Mouse (Mus musculus) neutrophil, adult 83 days (primary cell): ENCODE data around the gene Avpr1b. TPM values are rescaled to one million over a fixed set of nuclear protein-coding genes. Genes with fewer than 3 reads are reported as not detected.

Experiments
- total RNA-seq, 2 experiments: library from RNA; stranded (reverse); gene quantifications; one replicate each; pipeline ENCODE4 v1.2.4; 2023

Avpr1b gene
- not detected for total RNA-seq

GRCm38 (mm10) chr1:131598905-131599304 lies at the start of gene Avpr1b:
Avpr1b (plus strand) TSS chr1:131599239.

GRCm38 (mm10) chr1:131637791-131638540 lies 38.9 kb downstream of the Avpr1b start, which contains the start of gene Ctse:
Ctse (plus strand) TSS chr1:131638306.

Other genes starting within 250 kb of the Avpr1b start
- 10 to 100 TPM; 64.7 to 73.6 TPM for gene Srgap2, start 71.9 kb upstream of the Avpr1b start, total RNA-seq
- gene Fam72a, start 71.3 kb upstream of the Avpr1b start, total RNA-seq = 1 to 10 TPM; 2.0 to 3.0 TPM
- gene Ctse, start 39.1 kb downstream of the Avpr1b start, total RNA-seq = 100 to 1,000 TPM; 147 to 206 TPM
- 1 to 10 TPM; 3.9 to 5.1 TPM for gene Rab7b, start 89.5 kb downstream of the Avpr1b start, total RNA-seq
- gene Slc26a9, start 144.8 kb downstream of the Avpr1b start, total RNA-seq = not detected
- not detected for gene Pm20d1, start 198.1 kb downstream of the Avpr1b start, total RNA-seq
- gene Slc41a1, start 228.3 kb downstream of the Avpr1b start, total RNA-seq = 1 to 10 TPM; 5.0 to 5.4 TPM